Mouse (Mus musculus) megakaryocyte-erythroid progenitor cell, adult 5-6 weeks (primary cell): ENCODE measurements at regions not wholly inside any gene's neighbourhood (a gene's known extent, or its start where the extent isn't known, plus 50 kb on each side); places are given as distances from the start of the nearest gene placed in this dataset.

Source experiments
- ATAC-seq: replicated peaks from 2 replicates; pipeline ENCODE4 v1.8.0; 2016; ENCODE audit warnings: mild to moderate bottlenecking, inconsistent platforms; ENCODE audit not compliant: severe bottlenecking, poor library complexity, low FRiP score, low TSS enrichment

- no peak for ATAC-seq
Observed at GRCm38 (mm10) chr11:109040519-109040916, 103.7 kb downstream of the E030025P04Rik start.

GRCm38 (mm10) chr11:109039792-109040518 lies 104.2 kb downstream of the E030025P04Rik start:
- no peak for ATAC-seq

- ATAC-seq: no peak
Observed at GRCm38 (mm10) chr11:109039060-109039791, 104.9 kb downstream of the E030025P04Rik start.

GRCm38 (mm10) chr11:109038136-109038535 lies 106.0 kb downstream of the E030025P04Rik start:
- ATAC-seq: no peak

GRCm38 (mm10) chr11:109034596-109034995 lies 109.6 kb downstream of the E030025P04Rik start:
- ATAC-seq: no peak

- ATAC-seq: no peak
Observed at GRCm38 (mm10) chr11:109034072-109034471, 110.1 kb downstream of the E030025P04Rik start.

- no peak for ATAC-seq
Observed at GRCm38 (mm10) chr11:109032729-109033128, 111.4 kb downstream of the E030025P04Rik start.

GRCm38 (mm10) chr11:109030486-109030885 lies 110.3 kb downstream of the Axin2 start:
- ATAC-seq: peak; percentile 73; the same call in 1 of the 2 replicates

GRCm38 (mm10) chr11:109029894-109030293 lies 109.7 kb downstream of the Axin2 start:
- no peak for ATAC-seq

GRCm38 (mm10) chr11:109014806-109015205 lies 94.7 kb downstream of the Axin2 start:
- no peak for ATAC-seq

GRCm38 (mm10) chr11:109011161-109011560 lies 91.0 kb downstream of the Axin2 start:
- no peak for ATAC-seq

GRCm38 (mm10) chr11:109008872-109009271 lies 88.7 kb downstream of the Axin2 start:
- ATAC-seq: no peak

- no peak for ATAC-seq
Observed at GRCm38 (mm10) chr11:109005681-109006080, 85.5 kb downstream of the Axin2 start.
